Mouse (Mus musculus): ENCODE measurements around the gene Ppp1r16b.

Ppp1r16b gene

DNA sequence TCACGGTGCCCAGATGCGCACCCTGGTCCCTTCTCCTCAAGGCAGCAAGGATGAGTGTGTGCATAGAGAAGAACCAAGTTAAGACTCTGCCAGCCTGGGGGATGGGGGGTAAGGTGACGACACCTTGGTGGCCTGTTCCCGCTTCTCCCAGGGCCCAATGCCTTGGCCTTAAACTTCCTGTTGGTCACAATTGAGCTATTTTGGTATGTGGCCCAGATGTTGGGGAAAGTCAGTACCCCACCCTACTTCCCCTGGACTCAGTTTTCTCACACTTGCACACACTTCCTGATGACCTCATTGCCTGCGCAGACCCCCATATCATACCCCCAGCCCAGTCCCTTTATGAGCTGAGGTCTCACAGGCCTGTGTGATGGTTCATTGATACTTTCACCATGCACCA, 23.9 kb downstream of the Ppp1r16b start:
- DNase-seq (ENCODE audit: extremely low spot score, low read depth, low spot score): no peak

DNA sequence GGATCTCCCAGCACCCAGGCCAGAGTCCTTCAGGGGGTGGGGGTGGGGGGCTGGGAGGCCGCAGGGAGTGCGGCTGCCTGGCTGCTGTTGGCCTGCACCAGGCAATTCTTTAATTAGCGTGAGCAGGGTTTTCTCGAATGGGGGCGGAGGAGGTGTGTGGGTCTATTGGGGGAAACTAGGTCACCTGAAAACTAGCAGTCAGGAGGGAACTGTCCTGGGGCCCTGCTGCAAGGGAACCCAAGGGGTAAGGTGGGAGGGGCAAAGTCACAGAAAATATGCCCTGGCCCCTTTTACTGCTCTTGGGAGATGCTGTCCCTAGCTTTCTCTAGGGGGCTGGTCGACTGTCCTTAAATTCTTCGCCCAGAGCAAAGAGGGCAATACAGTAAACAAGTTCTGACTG, 24.4 kb downstream of the Ppp1r16b start:
- no peak for DNase-seq (ENCODE audit: extremely low spot score, low read depth, low spot score)

DNA sequence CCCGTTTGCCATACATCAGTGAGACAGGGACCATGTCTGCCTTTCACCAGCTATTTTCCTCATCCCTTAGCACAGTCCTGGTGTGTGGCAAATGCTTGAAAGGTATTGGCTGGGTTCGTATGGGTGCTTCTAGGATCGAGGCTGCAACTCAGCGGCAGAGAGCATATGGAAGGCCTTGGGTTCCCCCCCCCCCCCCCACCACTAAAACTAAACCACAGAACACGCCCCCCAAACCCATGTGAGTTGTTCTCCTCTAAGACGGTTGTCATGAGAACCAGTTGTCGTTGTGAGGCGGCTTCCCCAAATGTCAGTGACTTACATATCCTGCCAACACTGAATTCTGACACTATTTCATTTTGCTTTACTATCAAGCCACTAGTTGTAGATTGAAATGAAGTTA, 24.9 kb downstream of the Ppp1r16b start:
- DNase-seq (ENCODE audit: extremely low spot score, low read depth, low spot score): no peak

DNA sequence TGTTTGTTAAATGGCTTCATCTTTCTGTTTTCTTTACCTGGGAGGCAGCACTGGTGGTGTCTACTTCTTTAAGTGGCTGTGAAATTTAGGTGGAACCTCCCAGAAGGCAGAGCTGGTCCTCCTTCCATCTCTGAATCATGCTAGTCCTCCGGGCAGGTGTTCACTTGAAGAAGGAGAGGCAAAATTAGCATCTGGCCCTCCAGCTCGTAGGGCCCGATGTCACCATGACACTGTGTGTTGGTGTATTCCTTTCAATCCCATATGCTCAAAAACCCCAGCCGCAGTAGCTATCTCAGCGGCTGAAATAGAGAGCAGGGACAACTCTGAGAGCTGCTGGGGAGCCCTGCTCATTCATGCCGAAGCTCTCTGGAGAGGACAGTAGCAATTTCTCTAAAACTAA, 27.0 kb downstream of the Ppp1r16b start:
- no peak for DNase-seq (ENCODE audit: extremely low spot score, low read depth, low spot score)

DNA sequence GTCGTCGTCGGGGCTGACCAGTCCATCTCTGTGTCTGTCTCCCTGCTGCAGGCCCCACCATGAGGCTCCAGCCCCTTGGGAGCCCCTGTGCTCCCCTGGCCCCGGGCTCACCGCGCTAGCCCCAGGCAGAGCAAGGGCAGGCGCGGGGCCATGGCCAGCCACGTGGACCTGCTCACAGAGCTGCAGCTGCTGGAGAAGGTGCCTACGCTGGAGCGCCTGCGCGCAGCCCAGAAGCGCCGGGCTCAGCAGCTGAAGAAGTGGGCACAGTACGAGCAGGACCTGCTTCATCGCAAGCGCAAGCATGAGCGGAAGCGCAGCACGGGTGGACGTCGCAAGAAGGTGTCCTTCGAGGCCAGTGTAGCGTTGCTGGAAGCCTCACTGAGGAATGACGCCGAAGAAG, 30.6 kb downstream of the Ppp1r16b start:
- no peak for DNase-seq (ENCODE audit: extremely low spot score, low read depth, low spot score)

DNA sequence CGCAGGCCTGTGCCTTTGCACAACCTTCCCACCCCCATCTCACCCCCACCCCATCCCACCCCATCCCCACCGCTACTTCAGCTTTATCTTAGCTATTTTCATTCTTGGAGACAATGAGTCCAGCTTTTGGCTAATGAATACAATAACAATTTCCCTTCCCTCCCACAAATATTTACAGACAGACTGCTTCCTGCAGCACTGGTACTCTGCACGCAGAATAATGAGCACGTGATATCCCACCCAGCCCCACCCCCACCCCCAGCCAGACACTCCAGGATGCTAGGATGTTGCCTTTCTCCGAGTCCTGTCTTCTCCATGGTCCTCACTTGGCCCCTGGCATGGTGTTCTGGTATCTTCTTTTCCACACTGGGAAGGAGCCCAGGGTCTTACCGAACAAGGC, 31.3 kb downstream of the Ppp1r16b start:
- DNase-seq (ENCODE audit: extremely low spot score, low read depth, low spot score): no peak

DNA sequence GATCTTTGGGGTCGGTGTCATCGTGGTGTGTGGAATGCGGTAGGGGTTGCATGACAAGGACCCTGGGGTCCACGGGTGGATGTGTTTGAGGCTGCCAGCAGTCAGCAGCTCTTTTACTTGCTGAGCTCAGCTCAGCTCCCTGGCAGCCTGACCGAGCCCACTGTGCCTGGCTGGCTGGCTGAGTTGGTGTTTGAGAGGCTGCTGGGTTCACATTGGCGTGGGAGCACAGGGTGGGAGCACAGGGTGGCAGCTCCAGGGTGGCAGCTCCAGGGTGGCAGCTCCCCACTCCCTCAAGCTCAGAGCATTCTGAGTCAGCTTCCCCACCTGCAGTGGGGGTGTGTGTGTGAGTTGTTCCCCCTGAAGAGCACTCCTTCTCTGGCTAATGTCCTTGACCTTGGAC, 34.7 kb downstream of the Ppp1r16b start:
- no peak for DNase-seq (ENCODE audit: extremely low spot score, low read depth, low spot score)

DNA sequence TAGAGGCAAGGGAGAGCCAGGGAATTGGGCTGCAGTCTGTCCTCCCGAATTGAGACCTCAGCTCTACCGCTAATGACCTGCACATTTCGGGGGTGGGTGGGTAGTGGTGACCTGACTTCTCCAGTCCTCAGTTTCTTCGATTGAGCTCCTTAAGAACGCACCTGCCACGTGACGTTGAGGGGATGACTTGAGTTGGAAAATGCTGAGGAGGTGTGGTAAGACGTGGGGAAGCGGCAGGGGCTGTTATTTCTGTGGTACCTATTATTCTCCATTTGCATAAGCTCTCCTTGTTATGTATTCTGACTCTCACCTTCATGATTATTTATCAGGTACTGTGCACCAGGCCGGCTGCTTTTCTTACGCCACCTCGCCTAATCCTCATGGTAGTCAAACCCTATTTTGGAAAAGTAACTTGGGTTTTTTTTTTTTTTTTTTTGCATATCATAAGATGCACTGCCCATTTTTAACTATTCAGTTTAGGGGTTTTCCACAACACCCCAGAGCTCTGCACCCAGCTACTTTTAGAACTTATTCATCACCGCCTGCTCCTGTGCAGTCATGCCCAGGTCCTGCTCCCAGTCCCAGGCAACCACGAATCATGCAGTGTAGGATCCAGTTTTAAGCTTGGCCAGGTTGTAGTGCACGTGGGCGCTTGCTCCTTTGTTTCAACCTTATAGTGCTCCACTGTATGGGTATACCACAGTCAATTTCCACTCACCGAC, 35.5 kb downstream of the Ppp1r16b start:
- DNase-seq (ENCODE audit: extremely low spot score, low read depth, low spot score): no peak

DNA sequence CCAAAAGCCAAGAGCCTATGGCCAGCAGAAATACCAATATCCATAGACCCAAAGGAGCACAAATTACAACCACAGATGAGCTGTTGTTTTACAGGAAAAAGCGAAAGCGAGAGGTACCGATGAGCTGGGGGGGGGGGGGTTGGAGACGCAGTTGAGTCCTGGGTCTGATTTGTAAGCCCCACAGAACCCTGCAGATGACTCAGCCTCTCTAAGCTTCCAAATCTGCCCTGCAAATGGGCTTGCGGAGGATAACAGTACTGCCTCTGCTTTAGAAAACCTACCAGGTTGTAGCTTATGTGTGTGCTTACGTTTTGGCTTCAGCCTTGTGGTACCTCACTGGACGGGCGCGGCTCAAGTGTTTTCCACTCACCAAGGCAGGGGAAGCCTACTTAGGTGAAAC, 36.3 kb downstream of the Ppp1r16b start:
- DNase-seq (ENCODE audit: extremely low spot score, low read depth, low spot score): no peak

DNA sequence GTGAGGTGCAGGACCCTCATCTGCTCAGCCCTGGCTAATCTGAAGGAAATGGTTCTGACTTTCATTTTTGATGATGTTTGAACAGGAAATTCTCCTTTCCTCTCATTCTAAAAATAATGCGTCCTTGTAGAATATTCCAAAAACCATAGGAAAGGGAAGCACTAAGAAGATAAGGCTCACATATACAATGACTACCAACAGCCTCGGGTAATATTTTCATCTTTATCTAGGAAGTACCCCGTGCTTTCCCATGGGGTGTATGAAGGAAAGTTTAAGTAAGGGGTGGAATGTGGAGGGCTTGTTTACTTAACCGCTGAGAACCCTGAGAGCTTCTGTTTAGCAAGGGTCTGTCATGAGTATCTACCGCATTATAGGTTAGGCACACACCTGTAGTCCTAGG, 37.0 kb downstream of the Ppp1r16b start:
- no peak for DNase-seq (ENCODE audit: extremely low spot score, low read depth, low spot score)

DNA sequence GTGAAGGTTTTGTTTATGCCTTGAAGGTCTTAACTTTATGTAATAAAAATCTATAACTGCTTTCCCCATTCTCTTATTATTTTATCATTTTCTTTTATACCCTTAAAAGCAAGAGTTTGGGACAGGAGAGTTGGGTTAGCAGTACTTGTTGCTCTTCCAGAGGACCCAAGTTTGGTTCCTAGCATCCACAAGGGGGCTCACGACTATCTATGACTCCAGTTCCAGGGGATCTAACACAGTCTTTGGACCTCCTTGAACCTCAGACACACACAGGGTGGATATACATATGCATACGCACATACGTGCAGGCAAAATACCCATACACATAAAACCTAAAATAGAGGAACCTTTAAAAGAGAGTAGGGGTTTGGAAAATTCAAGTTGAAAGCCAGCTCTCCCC, 39.5 kb downstream of the Ppp1r16b start:
- no peak for DNase-seq (ENCODE audit: extremely low spot score, low read depth, low spot score)

DNA sequence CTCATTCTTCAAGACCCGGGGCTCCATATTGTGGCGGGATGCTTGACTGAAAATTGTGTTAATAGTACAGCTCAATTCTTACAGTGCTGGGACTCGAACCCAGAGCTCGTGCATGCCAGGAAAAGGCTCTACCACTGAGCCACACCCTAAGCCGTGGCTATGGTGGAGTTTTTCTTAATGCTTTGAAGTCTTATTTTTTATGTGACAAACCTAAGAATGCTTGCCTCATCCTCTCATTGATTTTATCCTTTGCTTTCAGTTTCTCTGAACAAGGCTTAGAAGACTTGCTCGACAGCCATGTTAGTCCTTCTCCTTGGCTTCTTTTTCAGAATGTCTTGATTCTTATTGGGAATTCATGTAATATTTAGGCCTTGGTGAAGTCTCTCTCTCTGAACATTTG, 40.3 kb downstream of the Ppp1r16b start:
- no peak for DNase-seq (ENCODE audit: extremely low spot score, low read depth, low spot score)

DNA sequence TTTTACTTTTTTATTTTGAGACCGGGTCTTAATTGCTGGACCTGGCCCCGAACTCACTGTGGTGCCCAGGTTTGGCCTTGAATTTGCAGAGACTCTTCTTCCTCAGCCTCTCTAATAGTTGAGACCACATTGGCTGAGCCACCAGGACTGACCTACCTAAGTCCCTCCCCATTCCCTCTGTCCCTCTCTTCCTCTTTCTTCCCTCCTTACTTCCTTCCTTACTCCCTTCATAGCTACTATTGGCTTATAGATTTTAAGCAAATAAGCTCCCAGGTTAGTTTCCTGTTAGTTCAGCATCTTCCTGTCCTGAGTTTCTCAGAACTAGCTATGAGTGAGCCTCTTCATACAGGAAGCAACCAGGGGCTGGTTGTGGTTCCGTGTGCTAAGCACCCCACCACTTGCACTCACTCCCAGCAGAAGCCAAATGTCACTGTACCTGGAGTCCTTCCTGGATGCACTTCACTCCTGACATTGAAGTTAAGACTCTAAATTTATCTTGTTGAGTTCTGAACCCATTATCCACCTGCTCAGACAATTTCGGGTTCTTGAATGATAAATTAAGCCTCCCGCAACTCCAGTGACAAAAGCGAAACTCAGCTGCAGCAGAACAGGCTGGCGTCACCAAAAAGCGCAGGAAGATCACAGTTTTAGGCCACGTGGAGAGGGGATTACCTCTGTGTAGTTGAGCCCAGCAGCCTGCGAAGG, 41.7 kb downstream of the Ppp1r16b start:
- DNase-seq (ENCODE audit: extremely low spot score, low read depth, low spot score): no peak

DNA sequence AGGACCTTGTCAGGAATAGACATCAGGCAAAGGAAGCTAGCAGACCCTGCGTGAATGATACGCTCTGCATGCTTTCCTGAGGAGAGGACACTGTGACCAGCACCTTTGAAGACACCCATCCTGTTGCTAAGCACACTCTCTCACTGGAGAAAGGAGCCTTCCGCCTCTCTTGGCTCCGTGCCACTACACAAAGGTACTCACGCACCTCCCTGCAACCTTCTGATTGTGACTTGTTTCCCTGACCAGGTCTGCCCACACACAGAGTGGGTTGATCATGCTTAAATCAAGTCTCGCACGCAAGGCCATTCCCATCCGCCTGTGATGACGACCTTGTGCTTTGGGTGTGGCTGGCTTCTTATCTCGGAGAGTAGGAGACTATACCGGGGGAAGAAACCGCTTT, 42.9 kb downstream of the Ppp1r16b start:
- DNase-seq (ENCODE audit: extremely low spot score, low read depth, low spot score): no peak

DNA sequence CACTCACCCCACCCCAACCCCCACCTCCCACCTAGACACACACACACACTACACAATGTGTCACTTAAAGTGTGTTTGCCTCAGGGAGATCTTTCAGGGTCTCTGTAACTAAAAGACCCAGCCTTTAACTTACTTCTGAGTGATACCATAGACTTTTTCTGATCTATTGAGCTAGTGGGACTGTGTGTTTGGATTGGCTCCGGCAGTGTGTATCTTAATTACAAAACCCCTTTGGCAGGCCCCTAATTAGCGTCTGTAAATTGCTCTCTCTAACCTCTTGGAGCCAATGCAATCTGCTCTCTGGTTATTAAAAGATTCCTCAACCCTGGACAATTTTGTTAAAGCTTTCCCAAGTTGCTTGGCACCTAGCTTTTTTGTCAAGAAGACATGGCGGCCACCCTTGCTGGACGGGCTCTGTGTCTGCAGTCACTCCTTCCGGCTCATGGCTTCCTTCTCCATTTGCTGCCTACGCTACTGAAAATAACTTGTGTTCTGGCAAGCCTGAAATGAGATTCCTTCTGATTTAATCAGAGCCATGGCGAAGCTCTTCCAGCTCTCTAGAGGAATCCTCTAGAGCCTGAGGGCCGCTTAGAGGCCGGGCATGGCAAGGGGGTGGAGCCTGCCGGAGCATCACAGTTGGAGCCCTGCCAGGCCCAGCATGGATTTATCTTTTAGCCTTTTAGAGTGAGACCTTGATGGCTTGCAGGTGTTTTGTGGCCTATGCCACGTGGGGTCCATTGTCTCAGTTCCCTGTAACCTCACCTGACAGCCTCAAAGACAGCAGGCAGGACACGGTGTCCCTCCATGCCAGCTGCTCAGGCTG, 46.9 kb downstream of the Ppp1r16b start:
- no peak for DNase-seq (ENCODE audit: extremely low spot score, low read depth, low spot score)

DNA sequence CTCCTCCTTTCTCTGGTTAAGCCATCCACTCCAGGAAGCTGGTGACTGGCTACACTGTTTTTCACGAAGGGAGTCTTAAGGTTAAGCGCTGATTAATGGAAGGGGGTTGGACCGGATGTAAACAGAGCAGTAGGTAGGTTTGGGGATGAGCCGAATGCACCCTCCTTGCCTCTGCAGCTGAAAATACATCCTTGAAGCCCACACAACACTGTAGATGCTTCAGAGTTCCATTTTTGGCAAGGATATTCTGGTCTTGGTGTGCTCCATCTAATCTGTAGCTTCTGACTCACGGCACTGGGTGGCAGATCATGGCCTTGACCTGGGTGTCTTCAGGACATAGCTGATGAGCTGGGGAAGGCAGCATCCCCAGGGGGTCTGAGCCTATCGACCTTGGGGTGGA, 49.6 kb downstream of the Ppp1r16b start:
- no peak for DNase-seq (ENCODE audit: extremely low spot score, low read depth, low spot score)

DNA sequence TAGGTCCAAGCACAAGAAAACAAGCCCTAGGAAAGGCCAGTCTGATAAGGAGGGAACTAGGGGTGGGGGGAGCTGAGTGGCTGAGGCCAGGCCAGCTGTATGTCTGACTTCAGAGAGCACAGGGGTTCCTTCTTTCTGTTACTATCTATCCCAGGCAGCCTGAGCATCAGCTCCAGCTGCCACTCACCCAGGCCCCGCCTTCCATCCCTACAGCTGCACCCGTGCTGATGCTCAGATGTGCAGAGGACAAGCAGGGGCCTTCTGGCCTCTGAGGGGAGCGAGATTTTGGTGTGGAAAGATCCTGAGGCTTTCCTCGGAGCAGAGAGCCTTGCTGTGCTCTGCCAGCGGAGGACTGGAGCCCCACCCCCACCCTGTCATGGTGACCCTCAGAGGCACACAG, 50.9 kb downstream of the Ppp1r16b start:
- no peak for DNase-seq (ENCODE audit: extremely low spot score, low read depth, low spot score)

DNA sequence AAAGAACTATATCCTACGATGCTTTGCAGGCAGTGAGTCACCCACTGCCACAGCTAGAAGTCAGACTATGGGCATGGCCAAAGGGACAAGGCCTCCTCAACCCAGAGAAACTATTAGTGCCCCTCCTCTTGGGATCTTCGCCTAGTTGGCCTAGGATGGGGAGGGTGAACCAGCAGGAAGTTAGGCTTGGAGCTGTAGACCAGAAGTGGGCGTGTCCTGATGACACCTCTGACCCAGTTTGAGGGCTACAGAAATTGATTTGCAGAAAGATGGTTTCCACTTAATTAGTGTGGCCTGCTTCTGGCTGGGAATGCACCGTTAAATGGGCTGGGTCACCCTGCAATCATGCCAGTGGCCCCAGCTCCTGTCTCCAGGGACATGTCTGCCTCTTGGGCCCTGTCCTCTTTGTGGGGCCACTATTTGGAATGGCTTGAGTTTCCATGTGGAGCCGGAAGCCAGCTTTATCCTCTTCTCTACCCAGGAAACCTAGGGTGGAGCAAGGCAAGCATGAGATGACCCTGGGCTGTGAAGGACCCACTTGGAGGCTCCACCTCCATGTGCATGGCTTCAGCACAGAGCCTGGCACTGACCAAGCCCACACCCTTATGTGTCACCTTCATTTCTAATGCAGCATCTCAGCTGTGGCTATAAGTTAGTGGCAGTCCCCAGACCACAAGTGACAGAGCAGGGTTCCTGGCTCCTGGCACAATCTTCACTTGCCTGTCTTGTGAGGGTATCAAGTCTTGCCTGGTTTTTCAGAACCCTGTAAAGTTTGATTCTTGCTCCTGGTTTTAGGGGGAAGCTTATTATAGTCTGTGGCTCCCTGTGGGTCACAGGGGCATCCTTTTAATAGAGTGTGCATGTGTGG, 52.6 kb downstream of the Ppp1r16b start:
- no peak for DNase-seq (ENCODE audit: extremely low spot score, low read depth, low spot score)

DNA sequence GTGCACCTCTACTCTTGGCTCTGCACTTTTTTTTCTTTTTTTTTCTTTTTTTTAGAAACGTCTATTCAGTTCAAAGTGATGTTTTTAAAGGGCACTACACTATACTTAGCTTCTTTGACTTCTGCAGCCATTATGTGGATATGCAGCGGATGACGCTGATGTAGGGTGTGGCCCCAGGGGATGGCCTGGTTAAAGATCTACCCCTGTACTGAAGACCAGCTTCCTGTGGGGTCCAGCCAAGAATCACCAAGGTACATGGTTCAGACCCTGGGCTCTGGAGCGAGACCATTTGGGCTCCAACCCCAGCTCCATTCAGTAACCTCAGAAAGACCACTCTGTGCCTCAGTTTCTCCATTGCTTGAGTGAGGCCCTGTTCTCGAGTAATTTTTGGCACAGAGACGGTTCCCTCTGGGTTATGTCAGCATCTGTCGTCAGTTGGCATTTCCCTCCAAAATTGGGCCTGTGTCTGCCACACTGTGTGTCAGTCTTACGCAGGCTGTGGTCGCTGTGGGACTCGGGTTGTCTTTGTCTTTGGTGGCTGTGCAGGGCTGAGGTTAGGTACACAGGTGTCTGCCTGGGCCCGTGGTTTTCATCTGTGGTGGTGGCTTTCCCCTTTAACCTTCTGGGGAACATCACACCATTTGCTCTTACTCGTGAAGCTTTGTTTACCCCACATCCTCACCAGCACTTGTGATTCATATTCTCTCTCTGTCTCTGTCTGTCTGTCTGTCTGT, 53.8 kb downstream of the Ppp1r16b start:
- no peak for DNase-seq (ENCODE audit: extremely low spot score, low read depth, low spot score)

DNA sequence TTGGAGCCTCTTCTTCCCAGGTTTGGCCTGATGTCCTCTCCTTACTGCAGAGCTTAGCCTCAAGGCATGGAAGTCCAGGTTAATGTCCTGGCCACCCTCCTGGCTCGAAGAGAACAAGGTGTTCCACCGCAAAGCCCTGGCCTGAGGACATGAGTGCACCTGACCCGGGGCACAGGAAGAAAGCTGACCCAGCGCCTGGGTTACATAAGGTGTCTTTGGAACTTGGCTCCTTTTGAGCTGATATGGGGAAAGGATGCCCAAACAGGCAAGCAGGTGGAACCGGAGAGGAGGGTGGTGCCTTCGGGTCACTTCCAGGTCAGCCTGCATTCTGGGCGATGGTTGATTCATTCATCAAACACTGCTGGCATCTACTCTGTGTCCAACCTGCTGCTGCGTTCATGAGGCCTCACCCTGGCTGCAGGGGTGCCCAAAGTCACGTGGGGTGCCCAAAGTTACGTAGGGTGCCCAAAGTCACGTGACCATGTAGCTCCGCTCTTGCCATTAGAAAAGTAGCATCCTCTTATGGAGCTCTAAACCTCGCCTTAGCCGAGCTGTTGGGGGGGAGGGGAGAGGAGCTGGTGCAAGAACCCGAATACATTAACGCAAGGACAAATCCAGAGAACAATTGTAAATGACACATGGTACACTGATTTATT, 55.6 kb downstream of the Ppp1r16b start:
- DNase-seq (ENCODE audit: extremely low spot score, low read depth, low spot score): no peak

All from hindlimb bud, embryonic 11.5 days (tissue).